Mouse (Mus musculus): ENCODE data around the gene Timeless.

- no peak for TF ChIP-seq CHD2 (IDR thresholded peaks at IDR 0.05; ENCODE audit: low read depth, low read length)
- TF ChIP-seq ZC3H11A (IDR thresholded peaks at IDR 0.05; ENCODE audit: borderline replicate concordance, low read depth, low read length): no peak
These were observed 12.3 kb downstream of the Timeless start for GRCm38 (mm10) chr10:128244121-128244520.
